Mouse (Mus musculus) heart, postnatal 0 days (tissue): ENCODE results near the gene Rtf2. TPM values are rescaled to one million over a fixed set of nuclear protein-coding genes. Genes with fewer than 3 reads are reported as not detected.
A peak's percentile ranks its signal among the peaks of the same experiment; 100 is the strongest.

Experiments
- ATAC-seq: fragments of 200-750 bp; cut with Nextera tagmentation; 2 replicates; pipeline ENCODE4 v1.8.0; 2017; ENCODE audit warnings: low read depth, moderate number of reproducible peaks, moderate library complexity; ENCODE audit not compliant: insufficient read depth
- DNase-seq: peaks from one replicate; pipeline ENCODE4 v3.0.0-alpha.2; 2016; ENCODE audit warnings: low spot score
- H3K27ac ChIP-seq: fragments of 300-500 bp; sonication (generic); 2 replicates; pipeline ENCODE4 v1.5.1; 2014; ENCODE audit warnings: low read depth, mild to moderate bottlenecking
- H3K27me3 ChIP-seq: fragments of 300-500 bp; sonication (generic); 2 replicates; pipeline ENCODE4 v1.6.1; 2014; ENCODE audit warnings: low read length, mixed read lengths; ENCODE audit not compliant: control insufficient read depth, insufficient read depth
- H3K36me3 ChIP-seq: fragments of 300-500 bp; sonication (generic); replicated peaks from 2 replicates; pipeline ENCODE4 v1.6.1; 2014; ENCODE audit warnings: low read length, mixed read lengths; ENCODE audit not compliant: control insufficient read depth, insufficient read depth
- H3K4me1 ChIP-seq: fragments of 300-500 bp; sonication (generic); 2 replicates; pipeline ENCODE4 v1.6.1; 2014; ENCODE audit warnings: antibody characterized with exemption; ENCODE audit not compliant: control insufficient read depth, insufficient read depth
- H3K4me2 ChIP-seq: fragments of 300-500 bp; sonication (generic); 2 replicates; pipeline ENCODE4 v1.6.1; 2014; ENCODE audit warnings: low read depth, mild to moderate bottlenecking, low read length, moderate library complexity
- H3K4me3 ChIP-seq: fragments of 300-500 bp; sonication (generic); 2 replicates; pipeline ENCODE4 v1.5.1; 2014; ENCODE audit warnings: low read depth, low read length
- H3K9ac ChIP-seq: fragments of 300-500 bp; sonication (generic); replicated peaks from 2 replicates; pipeline ENCODE4 v1.6.1; 2014; ENCODE audit warnings: low read depth, low read length, mixed read lengths
- H3K9me3 ChIP-seq: fragments of 300-500 bp; sonication (generic); replicated peaks from 2 replicates; pipeline ENCODE4 v1.6.1; 2016; ENCODE audit warnings: low read length; ENCODE audit not compliant: control insufficient read depth
- CTCF ChIP-seq: IDR thresholded peaks from 2 replicates; pipeline ENCODE4 v1.5.1; 2016; ENCODE audit warnings: antibody characterized with exemption, control low read depth, low read depth
- EP300 ChIP-seq: IDR thresholded peaks from 2 replicates; pipeline ENCODE4 v1.6.1; 2016; ENCODE audit warnings: antibody characterized with exemption, low read depth
- WGBS: fragments of 180-500 bp; shearing (Covaris S2); extraction: QIAGEN DNeasy Blood & Tissue Kit; methylation state at CpG from one replicate; pipeline ENCODE4 v1.1.7; 2014; 5-methylcytosine and 5-hydroxymethylcytosine counted together
- polyA plus RNA-seq: library from polyadenylated mRNA; unstranded; fragments of >200 nt; fragmentation: Nextera tagmentation; extraction: Ambion mirVana; gene quantifications from 2 replicates; pipeline ENCODE4 v1.2.1, GENCODE M21; 2015
- total RNA-seq: library from RNA; depleted of rRNA; stranded (reverse); fragments of >200 nt; gene quantifications from 2 replicates; pipeline ENCODE4 v1.2.3, GENCODE M21; 2014; ENCODE audit warnings: low replicate concordance; rRNA removed

The Rtf2 gene
- total RNA-seq (34.0 and 49.7 TPM in 2 replicates), polyA plus RNA-seq (45.1 and 45.9 TPM in 2 replicates)

DNA sequence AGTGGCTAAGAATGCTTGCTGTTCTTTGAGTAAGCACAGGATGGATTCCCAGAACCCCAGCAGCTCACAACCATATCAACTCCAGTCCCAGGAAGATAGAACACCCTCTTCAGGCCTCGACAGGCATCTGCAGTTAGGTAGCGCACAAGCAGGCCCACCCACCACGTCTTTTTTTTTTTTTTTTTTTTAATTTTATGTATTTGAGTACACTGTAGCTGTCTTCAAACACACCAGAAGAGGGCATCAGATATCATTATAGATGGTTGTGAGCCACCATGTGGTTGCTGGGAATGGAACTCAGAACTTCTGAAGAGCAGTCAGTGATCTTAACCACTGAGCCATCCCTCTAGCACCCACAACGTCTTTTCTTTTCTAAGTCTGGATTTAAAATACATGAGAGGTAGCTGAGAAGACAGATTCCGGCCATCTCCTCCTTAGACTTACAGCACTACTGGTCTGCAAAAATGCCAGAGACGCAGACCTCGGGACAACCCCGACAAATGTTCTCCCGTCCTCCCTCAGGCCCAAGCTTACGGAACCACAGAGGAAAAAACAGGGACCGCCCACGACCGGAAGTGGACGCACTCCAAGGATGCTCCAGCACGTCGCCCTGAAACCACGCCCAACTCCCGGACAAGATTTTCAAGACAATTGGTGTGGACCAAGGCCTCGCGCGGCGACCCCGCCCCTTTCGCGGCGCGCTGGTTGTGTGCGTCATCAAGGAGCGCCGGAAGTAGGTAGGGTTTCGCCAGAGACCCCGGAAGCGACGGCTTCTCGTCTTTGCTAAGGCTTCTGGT, at the start of gene Rtf2:
Gene Rtf2 (plus strand): TSS at position 714 of the 797 bp plus-strand sequence.
- TF ChIP-seq EP300: no peak
- ATAC-seq: peak; percentile 97
- Histone ChIP-seq H3K27me3 (no peaks in the 10 kb centered on the region), H3K9ac (peak within 1 kb of the TSS; percentile 47), H3K9me3 (no peaks in the 10 kb centered on the region), H3K27ac (peak within 1 kb of the TSS; percentile 58), H3K4me3 (peak within 1 kb of the TSS; percentile 84), H3K4me1 (peaks cover 14% of the 10 kb centered on the region), H3K4me2 (peak within 1 kb of the TSS; percentile 71), H3K36me3 (peaks cover 4% of the 10 kb centered on the region)
- 2% methylated on average over 35 of the region's 35 CpGs for WGBS
- peak; percentile 95 for DNase-seq

DNA sequence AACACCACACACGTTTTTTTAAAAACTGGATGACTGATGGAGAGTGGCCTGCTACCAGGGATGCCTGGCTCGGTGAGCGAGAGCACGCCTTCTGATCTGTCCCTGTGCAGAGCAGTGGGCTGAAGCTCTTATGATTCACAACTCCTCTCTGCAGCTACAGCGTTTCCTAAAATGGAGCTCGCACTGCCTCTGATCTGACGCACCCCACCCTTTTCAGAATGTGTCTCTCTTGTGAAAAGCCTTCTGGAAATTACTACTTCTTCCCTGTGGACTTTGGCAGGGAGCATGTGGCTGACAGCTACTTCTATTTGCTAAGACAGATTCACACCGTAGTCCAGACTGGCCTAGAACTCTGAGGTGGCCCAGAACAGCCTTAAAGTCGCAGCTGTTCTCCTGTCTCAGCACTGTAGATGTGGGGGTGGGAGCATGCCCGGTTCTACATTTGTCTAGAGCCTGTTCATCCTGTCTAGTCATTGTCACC, 48.3 kb upstream of the Rtf2 start:
- no peaks in the 10 kb centered on the region for H3K36me3 ChIP-seq
- WGBS: 39% methylated on average over 10 of the region's 10 CpGs
- no peak overlapping the region for H3K4me2 ChIP-seq
- no peak overlapping the region; the same call in 1 of the 2 replicates for H3K27ac ChIP-seq
- no peak overlapping the region for H3K4me3 ChIP-seq
- DNase-seq: no peak
- ATAC-seq: no peak
- H3K27me3 ChIP-seq: 0 out of 2 replicates have a peak, but pooled peaks cover 5% of the 10 kb centered on the region
- H3K9ac ChIP-seq: no peak overlapping the region
- TF ChIP-seq CTCF (no peak), EP300 (no peak)
- H3K4me1 ChIP-seq: no peaks in the 10 kb centered on the region
- H3K9me3 ChIP-seq: no peaks in the 10 kb centered on the region

DNA sequence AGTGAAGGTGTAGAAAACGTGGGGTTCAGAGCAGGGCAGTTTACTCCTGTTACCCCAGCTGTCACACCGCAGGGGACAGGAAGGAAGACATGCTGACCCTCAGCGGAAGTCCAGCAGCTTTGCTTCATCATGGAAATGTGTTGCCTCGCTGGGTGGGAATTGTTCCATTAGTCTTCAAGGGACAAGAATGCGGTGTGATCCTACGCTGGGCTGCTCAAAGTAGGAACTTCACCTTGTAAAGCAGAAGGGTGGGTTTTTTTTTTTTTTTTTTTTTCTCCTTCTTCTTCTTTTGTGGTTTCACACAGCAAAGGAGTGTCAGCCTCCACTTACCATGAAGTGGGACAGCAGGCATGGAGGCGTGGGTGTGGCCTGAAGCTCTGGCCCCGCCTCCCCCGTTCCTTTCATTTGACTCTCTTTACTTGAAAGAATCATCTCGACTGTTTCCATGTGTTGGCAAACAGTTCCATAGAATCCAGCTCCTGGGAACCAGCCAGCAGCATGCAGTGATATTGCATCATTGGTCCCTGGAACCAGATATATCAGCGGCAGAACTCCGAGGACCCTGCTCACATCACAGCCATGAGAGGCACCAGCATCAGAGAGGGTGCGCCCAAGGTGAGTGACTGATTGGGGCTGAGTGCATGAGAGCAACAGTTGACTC, 46.8 kb upstream of the Rtf2 start, which contains the start of gene Cass4:
Gene Cass4 (plus strand): TSS at position 404 of the 661 bp plus-strand sequence.
- no peaks in the 10 kb centered on the region for H3K9me3 ChIP-seq
- H3K36me3 ChIP-seq: no peaks in the 10 kb centered on the region
- 0 out of 2 replicates have a peak, but pooled peaks cover 5% of the 10 kb centered on the region for H3K27me3 ChIP-seq
- H3K4me2 ChIP-seq: peak within 1 kb of the TSS; percentile 34; the same call in 1 of the 2 replicates
- no peak for ATAC-seq
- H3K4me3 ChIP-seq: no peak within 1 kb of the TSS
- 17% methylated on average over 13 of the region's 13 CpGs for WGBS
- no peak within 1 kb of the TSS for H3K9ac ChIP-seq
- no peak for DNase-seq
- H3K27ac ChIP-seq: no peak within 1 kb of the TSS
- H3K4me1 ChIP-seq: no peaks in the 10 kb centered on the region
- TF ChIP-seq CTCF: no peak
- no peak for TF ChIP-seq EP300

DNA sequence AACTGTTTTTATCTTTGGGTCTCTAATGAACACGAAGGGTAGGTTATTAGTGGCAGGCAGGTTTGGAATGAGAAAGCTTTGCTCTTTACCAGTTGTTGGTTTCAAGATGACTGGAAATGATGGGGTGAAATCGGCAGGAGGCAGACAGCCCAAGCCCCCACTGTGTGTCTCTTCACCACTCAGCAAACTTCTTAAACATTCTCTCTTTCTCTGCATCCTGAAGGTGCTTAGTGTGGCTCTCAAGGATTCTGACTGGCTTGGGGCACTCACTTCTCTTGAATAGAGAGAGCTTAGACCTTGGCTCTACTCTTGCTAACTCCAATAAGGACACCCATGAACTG, 46.3 kb upstream of the Rtf2 start:
- Histone ChIP-seq H3K27me3 (0 out of 2 replicates have a peak, but pooled peaks cover 5% of the 10 kb centered on the region), H3K9ac (no peak overlapping the region), H3K4me3 (no peak overlapping the region), H3K36me3 (no peaks in the 10 kb centered on the region), H3K27ac (no peak overlapping the region), H3K4me2 (peak overlapping the region; percentile 34; the same call in 1 of the 2 replicates), H3K4me1 (no peaks in the 10 kb centered on the region), H3K9me3 (no peaks in the 10 kb centered on the region)
- no peak for DNase-seq
- WGBS: 47% methylated on average over 2 of the region's 2 CpGs
- no peak for ATAC-seq
- TF ChIP-seq CTCF (no peak), EP300 (no peak)

DNA sequence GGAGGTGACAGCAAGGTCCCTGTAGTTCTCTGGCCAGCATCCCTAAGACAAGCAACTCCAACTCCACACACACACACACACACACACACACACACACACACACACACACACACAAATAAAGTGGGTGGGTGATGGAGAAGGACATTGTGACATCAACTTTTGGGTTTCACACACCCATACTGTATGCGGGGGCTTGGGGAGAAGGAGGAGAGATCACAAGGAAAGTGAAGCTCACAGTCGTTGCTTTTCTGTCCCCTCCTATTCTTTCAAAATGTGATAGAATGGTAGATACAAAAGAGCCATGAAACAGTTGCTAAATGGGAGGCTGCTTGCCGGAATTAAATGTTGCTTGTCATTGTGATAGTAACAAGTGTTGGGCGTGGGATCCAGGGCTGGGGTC, 45.7 kb upstream of the Rtf2 start:
- Histone ChIP-seq H3K4me3 (no peak overlapping the region), H3K27me3 (0 out of 2 replicates have a peak, but pooled peaks cover 5% of the 10 kb centered on the region), H3K9ac (no peak overlapping the region), H3K27ac (no peak overlapping the region), H3K4me1 (no peaks in the 10 kb centered on the region), H3K36me3 (no peaks in the 10 kb centered on the region), H3K9me3 (no peaks in the 10 kb centered on the region), H3K4me2 (no peak overlapping the region)
- no peak for TF ChIP-seq CTCF
- no peak for TF ChIP-seq EP300
- ATAC-seq: no peak
- no peak for DNase-seq
- 71% methylated on average over 4 of the region's 4 CpGs for WGBS
